Mouse (Mus musculus) adrenal gland, postnatal 4 days (tissue): ENCODE results near the gene Napepld. TPM values are rescaled to one million over a fixed set of nuclear protein-coding genes. Genes with fewer than 3 reads are reported as not detected.

Source experiments
- total RNA-seq, 2 experiments: library from RNA; stranded (reverse); gene quantifications; 2 replicates each; pipeline ENCODE4 v1.2.3; 2021

The Napepld gene
- total RNA-seq, 2 experiments from 2014 or later: 22.1 to 24.7 TPM

Other genes with a start within 250 kb of the Napepld start
- 10 to 100 TPM; 19.8 to 20.2 TPM for gene Lrrc17, start 157.8 kb downstream of the Napepld start, total RNA-seq
- gene Fbxl13, start 55.8 kb downstream of the Napepld start, total RNA-seq: under 1 TPM; 0.20 to 0.25 TPM
- 10 to 100 TPM; 34.7 to 36.2 TPM for gene Armc10, start 55.6 kb downstream of the Napepld start, total RNA-seq
- 100 to 1,000 TPM; 213 to 227 TPM for gene Pmpcb, start 35.7 kb upstream of the Napepld start, total RNA-seq
- 10 to 100 TPM; 31.4 to 41.3 TPM for gene Dnajc2, start 83.9 kb upstream of the Napepld start, total RNA-seq
- 100 to 1,000 TPM; 126 to 130 TPM for gene Psmc2, start 83.9 kb upstream of the Napepld start, total RNA-seq
- gene Slc26a5, start 164.2 kb upstream of the Napepld start, total RNA-seq: under 1 TPM; 0.14 to 0.23 TPM